Mouse (Mus musculus): ENCODE results near the gene Hist1h1e. TPM values are rescaled to one million over a fixed set of nuclear protein-coding genes. Genes with fewer than 3 reads are reported as not detected.
A peak's percentile ranks its signal among the peaks of the same experiment; 100 is the strongest.
"Not testable (repeated sequence)": the region's sequence is repeated elsewhere in the genome, so short reads cannot be mapped to it uniquely, and the experiment has no call there.

Hist1h1e gene
- polyA plus RNA-seq, 1 experiment from 2014 or later = 27.9 TPM

DNA sequence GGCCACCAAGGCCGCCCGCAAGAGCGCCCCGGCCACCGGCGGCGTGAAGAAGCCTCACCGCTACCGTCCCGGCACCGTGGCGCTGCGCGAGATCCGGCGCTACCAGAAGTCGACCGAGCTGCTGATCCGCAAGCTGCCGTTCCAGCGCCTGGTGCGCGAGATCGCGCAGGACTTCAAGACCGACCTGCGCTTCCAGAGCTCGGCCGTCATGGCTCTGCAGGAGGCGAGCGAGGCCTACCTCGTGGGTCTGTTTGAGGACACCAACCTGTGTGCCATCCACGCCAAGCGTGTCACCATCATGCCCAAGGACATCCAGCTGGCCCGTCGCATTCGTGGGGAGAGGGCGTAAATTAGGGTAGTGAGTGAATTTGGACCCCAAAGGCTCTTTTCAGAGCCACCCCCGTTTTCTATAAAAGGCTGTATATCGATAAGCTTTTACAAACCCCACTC is 46.5 kb downstream of the Hist1h1e start:
- H3K9me3 ChIP-seq (replicated peaks); ATAC-seq; H3K27me3 ChIP-seq (replicated peaks); H3K36me3 ChIP-seq: not testable (repeated sequence)
- H3K4me3 ChIP-seq = peak overlapping the region; percentile 63
- H3K4me2 ChIP-seq = peak overlapping the region; percentile 79
- WGBS (ENCODE audit: insufficient replicate concordance) = 0% methylated on average over 13 of the region's 40 CpGs
- peak overlapping the region; percentile 90 for H3K9ac ChIP-seq
- H3K27ac ChIP-seq = peak overlapping the region; percentile 96
- peaks cover 47% of the 10 kb centered on the region for H3K4me1 ChIP-seq

DNA sequence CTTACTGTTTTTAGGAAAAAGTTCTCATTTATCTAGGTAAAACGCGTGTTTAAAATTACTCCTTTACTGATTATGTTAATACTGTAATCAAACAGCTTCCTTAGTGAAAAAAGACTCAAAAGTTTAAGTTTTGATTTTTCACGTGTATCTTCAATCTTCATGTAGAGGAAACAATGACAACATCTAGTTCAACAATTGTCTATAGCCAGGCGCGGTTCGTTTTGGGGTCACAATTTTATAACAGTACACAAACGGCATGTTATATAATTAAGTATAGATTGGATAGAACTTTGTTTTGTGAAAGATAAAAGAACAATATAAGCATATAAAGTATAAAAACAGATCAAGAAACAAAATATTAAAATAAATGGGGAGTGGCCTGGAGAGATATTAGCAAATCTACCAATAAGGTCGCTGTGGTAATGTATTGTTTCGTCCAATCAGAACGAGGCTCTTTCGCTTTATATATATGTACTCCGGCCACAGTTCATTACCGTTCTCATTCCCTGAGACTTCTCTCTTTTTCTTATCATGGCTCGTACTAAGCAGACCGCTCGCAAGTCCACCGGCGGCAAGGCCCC is 47.0 kb downstream of the Hist1h1e start, which contains the start of gene Hist1h3d:
Gene Hist1h3d (plus strand): TSS at position 493 of the 581 bp plus-strand sequence.
- Histone ChIP-seq H3K4me3 (peak within 1 kb of the TSS; percentile 63), H3K4me1 (peaks cover 42% of the 10 kb centered on the region), H3K9me3 (replicated peaks) (no peaks in the 10 kb centered on the region), H3K9ac (peak within 1 kb of the TSS; percentile 90), H3K4me2 (peak within 1 kb of the TSS; percentile 79), H3K36me3 (no peaks in the 10 kb centered on the region), H3K27ac (peak within 1 kb of the TSS; percentile 96), H3K27me3 (replicated peaks) (no peaks in the 10 kb centered on the region)
- peak; percentile 35 for ATAC-seq
- WGBS (ENCODE audit: insufficient replicate concordance) = under 1% methylated on average over 18 of the region's 18 CpGs

DNA sequence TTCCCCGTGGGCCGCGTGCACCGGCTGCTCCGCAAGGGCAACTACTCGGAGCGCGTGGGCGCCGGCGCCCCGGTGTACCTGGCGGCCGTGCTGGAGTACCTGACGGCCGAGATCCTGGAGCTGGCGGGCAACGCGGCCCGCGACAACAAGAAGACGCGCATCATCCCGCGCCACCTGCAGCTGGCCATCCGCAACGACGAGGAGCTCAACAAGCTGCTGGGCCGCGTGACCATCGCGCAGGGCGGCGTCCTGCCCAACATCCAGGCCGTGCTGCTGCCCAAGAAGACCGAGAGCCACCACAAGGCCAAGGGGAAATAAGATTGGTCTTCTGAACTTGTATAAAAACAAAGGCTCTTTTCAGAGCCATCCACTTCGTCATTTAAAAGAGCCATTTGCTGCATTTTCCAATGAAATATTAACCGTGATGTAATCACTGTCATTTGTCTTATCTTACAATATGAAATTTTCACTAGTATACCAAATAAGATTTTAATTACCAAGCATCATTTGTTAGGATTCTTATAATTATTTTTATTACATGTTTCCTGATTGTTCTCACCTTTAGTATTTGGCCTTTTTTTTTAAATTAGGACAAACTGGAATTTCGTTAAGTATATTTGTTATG is 47.7 kb downstream of the Hist1h1e start:
- not testable (repeated sequence) for ATAC-seq; H3K36me3 ChIP-seq; H3K27me3 ChIP-seq (replicated peaks); H3K9me3 ChIP-seq (replicated peaks)
- WGBS (ENCODE audit: insufficient replicate concordance) = under 1% methylated on average over 11 of the region's 39 CpGs
- Histone ChIP-seq H3K4me2 (peak overlapping the region; percentile 79), H3K4me3 (peak overlapping the region; percentile 63), H3K4me1 (peaks cover 42% of the 10 kb centered on the region), H3K9ac (peak overlapping the region; percentile 90), H3K27ac (peak overlapping the region; percentile 99)

DNA sequence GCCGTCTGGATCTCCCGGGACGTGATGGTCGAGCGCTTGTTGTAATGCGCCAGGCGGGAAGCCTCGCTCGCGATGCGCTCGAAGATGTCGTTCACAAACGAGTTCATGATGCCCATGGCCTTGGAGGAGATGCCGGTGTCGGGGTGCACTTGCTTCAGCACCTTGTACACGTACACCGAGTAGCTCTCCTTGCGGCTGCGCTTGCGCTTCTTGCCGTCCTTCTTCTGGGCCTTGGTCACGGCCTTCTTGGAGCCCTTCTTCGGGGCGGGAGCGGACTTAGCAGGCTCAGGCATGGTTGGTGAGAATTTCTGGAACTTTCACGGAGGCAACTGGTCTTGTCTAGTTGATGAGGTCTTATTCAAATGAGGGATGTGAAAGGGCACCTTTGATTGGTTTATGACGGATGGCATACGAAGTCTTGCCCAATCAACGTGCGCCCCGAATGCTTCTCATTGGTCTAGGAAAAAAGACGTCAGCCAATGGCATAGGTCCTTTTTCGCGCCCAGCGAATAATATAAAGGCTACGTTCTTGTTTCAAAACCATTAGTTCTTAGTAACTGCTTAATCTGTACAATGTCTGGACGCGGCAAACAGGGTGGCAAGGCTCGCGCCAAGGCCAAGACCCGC is 48.3 kb downstream of the Hist1h1e start, which contains the start of the genes Hist1h2bf and Hist1h2ad:
Gene Hist1h2bf (minus strand): TSS at position 299 of the 627 bp plus-strand sequence.
Gene Hist1h2ad (plus strand): TSS at position 484 of the 627 bp plus-strand sequence.
- peak; percentile 79 for ATAC-seq
- Histone ChIP-seq H3K9ac (peak within 1 kb of the TSS; percentile 90), H3K27ac (peak within 1 kb of the TSS; percentile 99), H3K4me1 (peaks cover 45% of the 10 kb centered on the region), H3K4me3 (peak within 1 kb of the TSS; percentile 63), H3K4me2 (peak within 1 kb of the TSS; percentile 79)
- under 1% methylated on average over 42 of the region's 42 CpGs for WGBS (ENCODE audit: insufficient replicate concordance)
- not testable (repeated sequence) for H3K27me3 ChIP-seq (replicated peaks); H3K36me3 ChIP-seq; H3K9me3 ChIP-seq (replicated peaks)

DNA sequence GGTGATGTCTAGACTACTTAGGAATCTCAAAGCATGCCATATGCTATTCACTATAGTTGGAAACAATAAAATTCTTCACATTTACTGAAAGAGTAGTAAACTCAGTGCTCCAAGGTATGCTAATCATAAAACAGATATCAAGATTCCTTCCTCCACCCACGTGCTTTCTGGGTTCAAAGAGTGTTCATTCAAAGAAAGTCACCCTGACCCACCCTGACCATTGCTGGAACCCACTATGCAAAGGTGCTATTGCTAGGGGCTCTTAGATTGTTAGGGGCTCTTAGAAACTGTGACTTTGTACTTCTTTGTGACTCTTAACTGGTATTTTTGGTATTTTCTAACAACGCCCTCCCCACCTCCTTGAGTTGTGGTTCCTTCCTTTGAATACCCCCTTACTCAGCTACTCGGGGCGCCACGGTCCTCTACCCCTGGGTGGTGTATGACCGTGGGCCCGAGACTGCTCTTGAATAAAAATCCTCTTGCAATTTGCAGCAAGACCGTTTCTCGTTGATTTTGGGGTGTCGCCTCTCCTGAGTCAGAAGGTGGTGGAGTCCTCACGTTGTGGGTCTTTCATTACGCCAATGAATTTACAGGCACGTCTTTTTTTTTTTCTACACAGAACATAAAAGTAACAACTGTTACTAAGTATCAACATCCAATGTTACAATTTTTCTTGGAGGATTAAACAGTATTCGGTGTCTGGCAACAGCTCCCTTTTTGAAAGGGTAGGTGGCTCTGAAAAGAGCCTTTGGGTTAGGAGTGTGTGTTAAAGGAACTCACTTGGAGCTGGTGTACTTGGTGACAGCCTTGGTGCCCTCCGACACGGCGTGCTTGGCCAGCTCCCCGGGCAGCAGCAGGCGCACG is 49.1 kb downstream of the Hist1h1e start:
- 6% methylated on average over 20 of the region's 20 CpGs for WGBS (ENCODE audit: insufficient replicate concordance)
- H3K27me3 ChIP-seq (replicated peaks); H3K9me3 ChIP-seq (replicated peaks); H3K36me3 ChIP-seq; ATAC-seq: not testable (repeated sequence)
- peaks cover 42% of the 10 kb centered on the region for H3K4me1 ChIP-seq
- H3K27ac ChIP-seq = peak overlapping the region; percentile 99
- peak overlapping the region; percentile 58 for H3K4me3 ChIP-seq
- H3K9ac ChIP-seq = peak overlapping the region; percentile 85
- peak overlapping the region; percentile 79 for H3K4me2 ChIP-seq

DNA sequence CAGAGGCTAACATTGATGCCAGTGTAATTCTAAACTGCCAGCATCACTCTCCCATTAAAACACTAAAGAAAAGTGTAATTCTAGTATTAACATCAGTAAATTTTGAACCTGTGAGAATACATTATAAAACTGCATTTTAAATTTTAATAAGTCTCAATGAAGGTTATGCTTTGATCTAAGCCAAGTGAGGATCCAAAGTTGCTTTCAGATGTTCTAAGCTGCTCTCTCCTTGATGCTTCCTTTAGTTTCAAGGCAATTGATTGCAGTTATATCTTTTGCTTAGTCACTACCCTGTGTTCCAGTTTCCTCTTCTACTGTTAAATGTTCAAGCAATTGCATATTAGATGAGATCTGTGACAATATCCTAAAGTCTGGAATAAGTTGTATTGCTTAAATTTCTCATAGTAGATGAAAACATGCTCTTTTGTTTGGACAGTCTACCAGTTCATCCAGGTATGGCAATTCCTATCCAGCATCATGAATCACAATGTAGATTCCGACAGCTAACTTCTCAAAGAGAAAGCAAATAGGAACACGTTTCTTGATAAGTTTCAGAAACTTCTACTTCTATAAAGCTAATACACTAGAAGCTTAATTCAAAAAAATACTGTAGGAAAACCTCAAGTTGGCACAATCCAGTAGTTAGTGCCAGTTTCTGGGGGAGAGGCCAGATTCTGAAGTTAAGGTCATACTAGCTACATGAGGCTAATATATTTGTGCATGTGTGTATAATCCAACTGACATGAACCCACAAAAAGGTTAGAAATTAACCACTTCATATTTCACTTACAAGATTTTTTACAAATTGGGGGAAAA is 49.9 kb downstream of the Hist1h1e start:
- Histone ChIP-seq H3K4me1 (peaks cover 42% of the 10 kb centered on the region), H3K36me3 (no peaks in the 10 kb centered on the region), H3K4me3 (peak overlapping the region; percentile 58), H3K9me3 (replicated peaks) (no peaks in the 10 kb centered on the region), H3K9ac (peak overlapping the region; percentile 85), H3K27me3 (replicated peaks) (no peaks in the 10 kb centered on the region), H3K27ac (peak overlapping the region; percentile 99), H3K4me2 (peak overlapping the region; percentile 79)
- ATAC-seq = no peak
- 23% methylated on average over 2 of the region's 2 CpGs for WGBS (ENCODE audit: insufficient replicate concordance)

DNA sequence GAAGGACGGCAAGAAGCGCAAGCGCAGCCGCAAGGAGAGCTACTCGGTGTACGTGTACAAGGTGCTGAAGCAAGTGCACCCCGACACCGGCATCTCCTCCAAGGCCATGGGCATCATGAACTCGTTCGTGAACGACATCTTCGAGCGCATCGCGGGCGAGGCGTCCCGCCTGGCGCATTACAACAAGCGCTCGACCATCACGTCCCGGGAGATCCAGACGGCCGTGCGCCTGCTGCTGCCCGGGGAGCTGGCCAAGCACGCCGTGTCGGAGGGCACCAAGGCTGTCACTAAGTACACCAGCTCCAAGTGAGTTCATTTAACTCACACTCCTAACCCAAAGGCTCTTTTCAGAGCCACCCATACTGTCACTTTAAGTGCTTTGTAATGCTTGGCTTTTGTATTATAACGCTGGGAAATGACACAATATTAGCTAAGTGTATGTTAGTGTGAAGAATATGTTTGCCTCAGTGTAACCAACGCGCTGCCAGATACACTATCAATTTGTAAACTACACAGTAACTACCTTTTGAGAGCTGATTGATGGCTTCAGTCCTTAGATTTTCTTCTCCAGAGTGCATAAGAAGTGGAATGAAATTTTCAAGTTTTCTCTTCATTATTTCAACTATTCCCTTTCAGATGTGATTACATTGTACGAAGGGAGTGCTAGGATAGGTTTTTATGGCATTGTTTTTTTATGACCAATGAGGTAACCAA is 50.7 kb downstream of the Hist1h1e start:
- Histone ChIP-seq H3K4me2 (peak overlapping the region; percentile 79), H3K4me3 (peak overlapping the region; percentile 58), H3K27ac (peak overlapping the region; percentile 99), H3K4me1 (peaks cover 39% of the 10 kb centered on the region), H3K9ac (peak overlapping the region; percentile 85)
- peak; percentile 6; the same call in 1 of the 2 replicates for ATAC-seq
- H3K36me3 ChIP-seq; H3K27me3 ChIP-seq (replicated peaks); H3K9me3 ChIP-seq (replicated peaks): not testable (repeated sequence)
- WGBS (ENCODE audit: insufficient replicate concordance) = under 1% methylated on average over 13 of the region's 34 CpGs

DNA sequence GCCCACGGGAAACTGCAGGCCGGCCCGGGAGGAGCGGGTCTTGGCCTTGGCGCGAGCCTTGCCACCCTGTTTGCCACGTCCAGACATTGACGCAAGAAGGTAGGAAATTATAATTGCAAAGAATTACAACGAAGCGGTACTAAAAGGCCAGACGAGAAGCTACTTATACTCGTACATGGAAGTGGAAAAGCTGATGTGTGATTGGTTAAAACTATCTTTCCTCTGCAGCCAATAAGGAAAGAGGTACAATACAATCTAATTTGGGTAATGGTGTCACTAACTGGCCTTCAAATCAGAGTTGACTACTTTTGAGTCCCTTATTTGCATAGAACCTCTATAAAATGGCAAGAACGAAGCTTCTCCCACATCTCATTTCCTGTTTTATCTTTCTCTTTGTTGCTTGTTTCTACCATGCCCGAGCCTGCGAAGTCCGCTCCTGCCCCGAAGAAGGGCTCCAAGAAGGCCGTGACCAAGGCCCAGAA is 51.3 kb downstream of the Hist1h1e start, which contains the start of the genes Hist1h2ae and Hist1h2bg:
Gene Hist1h2ae (minus strand): TSS at position 199 of the 482 bp plus-strand sequence.
Gene Hist1h2bg (plus strand): TSS at position 375 of the 482 bp plus-strand sequence.
- WGBS (ENCODE audit: insufficient replicate concordance) = under 1% methylated on average over 18 of the region's 18 CpGs
- peak within 1 kb of the TSS; percentile 99 for H3K27ac ChIP-seq

More for the DNA sequence above, 51.3 kb downstream of the Hist1h1e start, which contains the start of the genes Hist1h2ae and Hist1h2bg:
- peak within 1 kb of the TSS; percentile 85 for H3K9ac ChIP-seq
- no peaks in the 10 kb centered on the region for H3K9me3 ChIP-seq (replicated peaks)
- peaks cover 35% of the 10 kb centered on the region for H3K4me1 ChIP-seq
- peak; percentile 81 for ATAC-seq
- peak within 1 kb of the TSS; percentile 58 for H3K4me3 ChIP-seq
- H3K27me3 ChIP-seq (replicated peaks) = no peaks in the 10 kb centered on the region
- H3K4me2 ChIP-seq = peak within 1 kb of the TSS; percentile 79
- no peaks in the 10 kb centered on the region for H3K36me3 ChIP-seq

Measured in liver, embryonic 12.5 days (tissue).